Mouse (Mus musculus) E14TG2a.4 (cell line): ENCODE measurements around the gene E2f7.

Source experiments
- CTCF ChIP-seq: conservative IDR thresholded peaks from 2 replicates; pipeline ENCODE4 v1.5.1; 2014; ENCODE audit warnings: low read length
- NANOG ChIP-seq: IDR thresholded peaks from 2 replicates; pipeline ENCODE4 v1.6.1; 2014; ENCODE audit warnings: borderline replicate concordance, low read length, mixed read lengths
- POU5F1 ChIP-seq: IDR thresholded peaks from 2 replicates; pipeline ENCODE4 v1.6.1; 2014; ENCODE audit warnings: low read length, borderline replicate concordance

DNA sequence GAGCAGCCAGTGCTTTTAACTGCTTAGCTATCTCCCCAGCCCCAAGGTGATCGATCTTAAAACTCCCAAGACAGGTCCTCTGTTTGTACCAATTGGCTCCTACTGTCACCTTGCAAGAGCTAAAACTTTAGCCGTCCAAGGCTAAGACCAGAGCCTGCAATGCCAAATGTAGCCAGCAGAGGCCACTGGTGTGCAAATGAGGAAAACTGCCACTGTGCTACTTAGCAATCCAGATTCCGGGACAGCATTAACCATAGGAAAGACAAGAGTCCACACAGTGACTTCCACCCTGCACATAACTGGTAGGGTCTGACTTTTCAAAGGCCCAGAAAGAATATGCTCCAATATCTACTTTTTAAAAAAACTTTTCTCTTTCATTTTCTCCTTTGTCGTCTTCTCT, 17.4 kb upstream of the E2f7 start:
- TF ChIP-seq CTCF = peak; percentile 99
- TF ChIP-seq POU5F1 = no peak
- no peak for TF ChIP-seq NANOG
